Comparison of ENCODE assay signal across 7 mouse cellular contexts in genomic region chr6:91156554-91157236, GRCm38 (mm10). TPM values are rescaled to one million over a fixed set of nuclear protein-coding genes. Genes with fewer than 3 reads are reported as not detected.
DNase-seq lines count a peak whose midpoint lies in the region; ATAC-seq lines count a peak whose summit lies in the region.

Hdac11 (plus strand) TSS chr6:91156665.

- peak within 1 kb of the TSS; percentile 87 for H3K27ac ChIP-seq in embryonic facial prominence, embryonic 12.5 days
- peak within 1 kb of the TSS; percentile 91 for H3K27ac ChIP-seq in limb, embryonic 11.5 days (replicated peaks; ENCODE audit: low read depth, low read length)
- H3K27ac ChIP-seq in midbrain, embryonic 14.5 days (replicated peaks; ENCODE audit: low read depth, low read length): peak within 1 kb of the TSS; percentile 85

- 0 out of 2 replicates have a peak, but pooled peaks cover 4% of the 10 kb centered on the region for H3K36me3 ChIP-seq in embryonic facial prominence, embryonic 12.5 days
- no peaks in the 10 kb centered on the region for H3K36me3 ChIP-seq in limb, embryonic 11.5 days (ENCODE audit: control insufficient read depth, insufficient read depth, low read length)
- H3K36me3 ChIP-seq in midbrain, embryonic 14.5 days (ENCODE audit: control insufficient read depth, insufficient read depth, low read length): peaks cover 3% of the 10 kb centered on the region; the same call in 1 of the 2 replicates

- peak; percentile 93 for ATAC-seq in embryonic facial prominence, embryonic 12.5 days (ENCODE audit: insufficient number of reproducible peaks, insufficient read depth, low FRiP score, low TSS enrichment)
- ATAC-seq in limb, embryonic 11.5 days (ENCODE audit: insufficient number of reproducible peaks, low FRiP score, low TSS enrichment, low read depth): peak; percentile 91
- peak; percentile 92 for ATAC-seq in midbrain, embryonic 14.5 days (ENCODE audit: low FRiP score, low TSS enrichment)

- under 1% methylated on average over 37 of the region's 42 CpGs for WGBS in embryonic facial prominence, embryonic 12.5 days
- under 1% methylated on average over 40 of the region's 42 CpGs for WGBS in limb, embryonic 11.5 days
- WGBS in midbrain, embryonic 14.5 days: under 1% methylated on average over 42 of the region's 42 CpGs

- H3K27me3 ChIP-seq in embryonic facial prominence, embryonic 12.5 days: no peaks in the 10 kb centered on the region
- no peaks in the 10 kb centered on the region for H3K27me3 ChIP-seq in limb, embryonic 11.5 days (ENCODE audit: control insufficient read depth, insufficient read depth, low read length)
- H3K27me3 ChIP-seq in midbrain, embryonic 14.5 days (ENCODE audit: control insufficient read depth, insufficient read depth, low read length): no peaks in the 10 kb centered on the region

- H3K4me3 ChIP-seq in embryonic facial prominence, embryonic 12.5 days: peak within 1 kb of the TSS; percentile 62
- H3K4me3 ChIP-seq in limb, embryonic 11.5 days (ENCODE audit: low read depth, low read length): peak within 1 kb of the TSS; percentile 67
- H3K4me3 ChIP-seq in midbrain, embryonic 14.5 days (replicated peaks; ENCODE audit: low read depth, low read length): peak within 1 kb of the TSS; percentile 65

- H3K9me3 ChIP-seq in embryonic facial prominence, embryonic 12.5 days: no peaks in the 10 kb centered on the region
- H3K9me3 ChIP-seq in limb, embryonic 11.5 days (ENCODE audit: control insufficient read depth, low read length): no peaks in the 10 kb centered on the region
- no peaks in the 10 kb centered on the region for H3K9me3 ChIP-seq in midbrain, embryonic 14.5 days (ENCODE audit: control insufficient read depth, low read length)

- H3K4me2 ChIP-seq in embryonic facial prominence, embryonic 12.5 days (replicated peaks): peak within 1 kb of the TSS; percentile 63
- H3K4me2 ChIP-seq in limb, embryonic 11.5 days (ENCODE audit: low read depth, severe bottlenecking): peak within 1 kb of the TSS; percentile 69
- peak within 1 kb of the TSS; percentile 91 for H3K4me2 ChIP-seq in midbrain, embryonic 14.5 days (ENCODE audit: low read length)

- peak; percentile 89 for DNase-seq in adrenal gland, postnatal 25 days
- DNase-seq in heart, adult 11 months: peak; percentile 99
- peak; percentile 90 for DNase-seq in kidney, adult 18-20 months
- DNase-seq in limb, embryonic 11.5 days (ENCODE audit: low spot score): peak; percentile 90
- DNase-seq in midbrain, embryonic 14.5 days: peak; percentile 94
- DNase-seq in spleen, adult 18-20 months: peak; percentile 69 to 70

- H3K4me1 ChIP-seq in embryonic facial prominence, embryonic 12.5 days: peaks cover 59% of the 10 kb centered on the region
- peaks cover 33% of the 10 kb centered on the region for H3K4me1 ChIP-seq in limb, embryonic 11.5 days (ENCODE audit: control insufficient read depth, insufficient read depth, low read length)
- H3K4me1 ChIP-seq in midbrain, embryonic 14.5 days (ENCODE audit: control insufficient read depth, insufficient read depth, low read length): peaks cover 81% of the 10 kb centered on the region

- H3K9ac ChIP-seq in embryonic facial prominence, embryonic 12.5 days: peak within 1 kb of the TSS; percentile 76
- peak within 1 kb of the TSS; percentile 74 for H3K9ac ChIP-seq in limb, embryonic 11.5 days (ENCODE audit: low read length)
- peak within 1 kb of the TSS; percentile 79 for H3K9ac ChIP-seq in midbrain, embryonic 14.5 days (replicated peaks; ENCODE audit: low read length)

RNA-seq across cellular contexts. Expression of gene Hdac11, which starts in this region (rescaled TPM):
- 6.6 and 9.9 TPM in 2 replicates for total RNA-seq in adrenal gland, postnatal 25 days (2021)
- polyA plus RNA-seq in embryonic facial prominence, embryonic 12.5 days (2016; fragmentation: Nextera tagmentation; extraction: Ambion mirVana): 16.7 and 16.8 TPM in 2 replicates
- 13.8 and 14.3 TPM in 2 replicates for polyA plus RNA-seq in limb, embryonic 11.5 days (2014; fragmentation: Nextera tagmentation; extraction: Ambion mirVana)
- polyA plus RNA-seq in midbrain, embryonic 14.5 days (2014; fragmentation: Nextera tagmentation; extraction: Ambion mirVana): 42.1 and 50.3 TPM in 2 replicates

Comparison
In these comparisons a context has a peak if more than half of its experiments do, and no peak if none do; other contexts are left out.
1. Peak in every context shown above with its lines: DNase-seq, ATAC-seq, H3K4me3 ChIP-seq and H3K27ac ChIP-seq.